Mouse (Mus musculus): ENCODE data around the gene Klrb1c.
"Not testable (repeated sequence)": the region's sequence is repeated elsewhere in the genome, so short reads cannot be mapped to it uniquely, and the experiment has no call there.

The Klrb1c gene

DNA sequence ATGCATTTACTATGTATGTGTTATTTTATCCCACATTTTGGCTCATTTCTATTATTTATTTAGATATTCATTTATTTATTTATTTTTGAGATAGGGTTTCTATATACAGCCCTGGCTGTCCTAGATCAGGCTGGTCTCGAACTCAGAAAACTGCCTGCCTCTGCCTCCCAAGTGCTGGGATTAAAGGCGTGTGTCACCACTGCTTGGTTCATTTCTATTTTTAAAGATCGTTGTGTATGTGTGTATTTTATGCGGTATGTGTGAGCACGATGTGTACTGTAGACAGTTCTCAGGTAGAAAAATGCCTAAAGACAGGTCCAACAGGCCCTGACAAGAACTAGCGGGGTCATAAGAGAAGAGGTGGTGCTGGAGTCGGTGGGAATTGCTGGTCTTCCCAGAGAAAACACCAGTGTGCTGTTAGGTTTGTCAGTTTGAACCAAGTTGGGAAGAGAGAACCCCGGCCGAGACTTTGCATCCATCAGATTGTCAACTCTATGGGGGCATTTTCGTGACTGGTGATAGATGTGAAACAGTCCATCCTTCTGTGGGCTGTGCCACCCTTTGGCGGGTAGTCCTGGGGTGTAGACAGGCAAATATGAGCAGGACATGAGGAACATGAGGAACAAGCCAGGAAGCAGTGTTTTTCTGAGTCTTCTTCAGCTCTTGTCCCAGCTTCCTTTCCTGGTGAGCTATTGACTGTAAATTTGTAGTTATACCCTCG is 8.3 kb upstream of the Klrb1c start:
- no peak for DNase-seq

DNA sequence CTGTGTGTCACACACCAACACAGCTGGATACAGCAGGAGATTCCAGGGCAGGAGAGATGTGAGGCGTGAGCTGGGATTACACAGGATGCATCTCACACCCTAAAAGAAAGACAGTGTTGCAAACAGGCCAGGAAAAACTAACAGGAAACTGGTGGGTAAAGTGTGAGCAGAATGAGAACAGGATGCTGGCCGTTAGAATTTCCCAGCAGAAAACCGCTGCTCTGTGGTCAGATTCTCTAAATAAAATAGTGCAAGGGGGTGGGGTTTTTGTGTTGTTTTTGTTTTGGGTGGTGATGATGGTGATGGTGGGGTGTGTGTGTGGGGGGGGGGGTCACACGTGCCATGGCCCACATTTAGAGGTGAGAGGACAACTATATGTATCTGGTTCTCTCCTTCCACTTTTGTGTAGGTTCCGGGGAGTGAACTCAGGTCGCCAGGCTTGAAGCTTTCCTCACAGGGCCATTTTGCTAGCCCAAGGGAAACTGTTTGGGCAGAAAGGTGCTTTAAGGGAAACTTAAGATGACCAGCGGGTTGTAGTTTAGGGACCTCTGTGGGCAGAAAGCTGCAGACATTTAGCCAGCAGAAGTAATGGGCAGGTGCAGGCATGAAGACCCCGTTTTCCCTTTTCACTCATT is 7.4 kb upstream of the Klrb1c start:
- DNase-seq = no peak

DNA sequence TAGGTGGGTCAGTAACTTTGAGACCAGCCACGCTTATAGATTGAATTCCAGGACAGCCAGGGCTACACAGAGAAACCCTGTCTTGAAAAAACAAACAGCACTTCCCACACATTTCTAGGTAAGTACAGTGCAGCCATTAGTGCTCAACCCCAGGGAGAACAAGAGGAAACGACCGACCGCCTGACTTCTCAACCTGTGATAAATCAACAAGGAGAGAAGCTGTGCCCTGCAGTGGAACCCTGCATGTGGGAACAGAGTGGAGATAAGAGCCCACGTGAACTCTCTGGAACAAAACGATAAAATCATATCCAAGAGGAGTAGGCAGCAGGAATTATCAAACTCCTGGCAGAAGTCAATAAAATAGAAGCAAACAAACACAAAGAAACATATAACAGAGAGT is 4.7 kb upstream of the Klrb1c start:
- no peak for DNase-seq

GRCm38 (mm10) chr6:128790491-128790994 is 1.5 kb upstream of the Klrb1c start:
- DNase-seq = not testable (repeated sequence)

DNA sequence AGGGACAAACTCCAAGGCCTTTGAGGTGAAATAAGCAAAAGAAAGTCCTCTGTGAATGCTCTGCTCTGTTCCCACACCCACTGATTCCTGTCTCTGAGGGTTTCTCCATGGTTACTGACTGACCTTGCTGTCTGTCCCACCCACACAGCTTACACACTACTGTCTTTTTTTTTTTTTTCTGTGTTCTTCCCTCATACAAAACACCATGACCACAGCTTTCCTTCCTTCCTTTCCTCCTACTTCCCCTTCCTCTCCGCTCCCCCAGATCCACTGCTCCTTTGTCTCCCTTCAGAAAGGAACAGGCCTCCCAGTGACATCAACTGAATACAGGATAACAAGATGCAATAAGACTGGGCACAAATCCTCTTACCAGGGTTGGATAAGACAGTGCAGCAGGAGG is 498 bp downstream of the Klrb1c start:
- no peak for DNase-seq

DNA sequence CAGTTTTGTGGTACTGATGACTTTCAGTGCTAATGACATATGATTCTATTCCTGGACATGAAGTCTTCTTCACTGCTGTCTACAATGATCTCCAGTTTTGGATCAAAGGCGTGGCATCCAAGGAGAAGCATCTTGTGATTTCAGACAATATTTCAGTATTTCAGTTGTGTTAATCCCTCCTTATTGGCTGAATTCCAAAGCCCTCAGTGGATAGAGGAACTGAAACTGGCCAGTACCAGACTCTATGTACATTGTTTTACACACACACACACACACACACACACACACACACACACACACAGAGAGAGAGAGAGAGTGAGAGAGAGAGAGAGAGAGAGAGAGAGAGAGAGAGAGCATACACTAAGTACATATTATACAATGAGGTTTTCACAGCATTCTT is 2.6 kb downstream of the Klrb1c start:
- DNase-seq = not testable (repeated sequence)

DNA sequence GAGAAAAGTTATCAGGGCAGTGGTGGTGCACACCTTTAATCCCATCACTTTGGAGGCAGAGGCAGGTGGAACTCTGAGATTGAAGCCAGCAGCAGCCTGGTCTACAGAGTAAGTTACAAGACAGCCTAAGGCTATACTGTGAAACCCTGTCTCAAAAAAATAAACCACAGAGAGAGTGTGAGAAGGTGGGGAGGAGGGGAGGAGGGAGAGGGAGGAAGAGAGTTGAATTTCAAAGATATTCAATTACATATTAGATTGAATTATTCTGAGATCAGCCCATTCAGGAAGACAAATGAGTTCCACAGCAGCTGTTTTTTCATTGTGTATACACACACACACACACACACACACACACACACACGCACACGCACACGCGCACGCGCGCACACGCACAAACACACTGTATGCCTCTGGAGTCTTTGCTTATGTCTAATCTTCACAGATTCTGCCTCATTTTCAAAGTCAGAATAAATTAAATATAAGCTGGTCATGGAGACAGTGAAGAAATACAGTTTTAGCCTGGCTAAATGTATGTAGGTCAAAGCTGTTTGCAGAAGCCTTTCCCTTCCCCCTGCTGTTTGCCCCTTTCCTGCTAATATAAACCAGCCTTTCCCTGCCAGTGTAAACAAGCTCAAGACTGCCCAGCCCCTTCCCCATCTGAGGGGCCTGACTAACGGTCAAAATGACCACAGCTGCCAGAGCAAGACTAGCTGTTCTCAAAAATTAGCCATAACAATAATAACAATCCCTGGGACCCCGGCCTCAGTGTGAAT is 19.3 kb downstream of the Klrb1c start:
- no peak for DNase-seq

GRCm38 (mm10) chr6:128768047-128768446 is 21.0 kb downstream of the Klrb1c start:
- DNase-seq = no peak

GRCm38 (mm10) chr6:128766486-128767254 is 22.3 kb downstream of the Klrb1c start:
- DNase-seq = peak; percentile 11

DNA sequence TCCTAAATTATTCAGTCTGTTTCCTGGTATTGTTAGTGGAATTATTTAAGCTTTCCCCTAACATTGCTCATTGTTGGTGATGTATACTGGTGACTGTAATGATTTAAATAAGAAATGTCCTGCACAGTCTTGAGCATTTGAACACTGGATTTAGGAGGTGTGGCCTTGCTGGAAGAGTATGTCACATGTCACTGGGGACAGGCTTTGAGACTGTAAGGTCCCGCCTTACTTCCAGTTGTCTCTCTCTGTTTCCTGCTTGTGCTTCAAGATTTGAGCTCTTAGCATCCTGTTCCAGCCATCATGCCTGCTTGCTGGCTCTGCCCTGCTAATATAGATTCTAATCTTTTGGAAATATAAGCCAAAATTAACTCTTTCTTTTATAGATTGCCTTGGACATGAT is 23.8 kb downstream of the Klrb1c start:
- no peak for DNase-seq

DNA sequence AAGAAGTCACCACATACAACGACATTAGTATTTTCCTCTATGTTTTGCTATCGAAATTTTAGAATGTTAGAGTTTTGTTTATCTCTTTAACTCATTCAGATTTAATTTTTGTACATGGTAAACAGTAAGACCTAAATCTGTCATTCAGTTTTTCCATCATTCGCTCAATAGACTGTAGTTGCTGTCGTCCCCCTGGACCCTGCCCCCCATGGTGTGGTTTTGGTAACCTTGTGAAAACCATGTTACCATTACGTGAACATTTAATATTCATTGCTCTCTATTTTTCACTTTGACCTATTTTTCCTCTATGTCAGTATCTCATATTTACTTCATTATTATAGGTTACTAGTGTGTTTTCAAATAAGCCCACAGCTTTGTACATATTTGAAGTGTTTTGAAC is 24.4 kb downstream of the Klrb1c start:
- no peak for DNase-seq

- DNase-seq = peak; percentile 98
Measured at GRCm38 (mm10) chr6:128763736-128764523, 25.1 kb downstream of the Klrb1c start.

- not testable (repeated sequence) for DNase-seq
Measured at GRCm38 (mm10) chr6:128762892-128763670, 25.9 kb downstream of the Klrb1c start.

GRCm38 (mm10) chr6:128761144-128761540 is 27.9 kb downstream of the Klrb1c start:
- no peak for DNase-seq

- DNase-seq = peak; percentile 90
Measured at GRCm38 (mm10) chr6:128760416-128761143, 28.4 kb downstream of the Klrb1c start.

GRCm38 (mm10) chr6:128760016-128760415 is 29.0 kb downstream of the Klrb1c start:
- DNase-seq = peak; percentile 92

GRCm38 (mm10) chr6:128759221-128759950 is 29.6 kb downstream of the Klrb1c start:
- DNase-seq = no peak

GRCm38 (mm10) chr6:128755402-128755763 is 33.6 kb downstream of the Klrb1c start:
- DNase-seq = not testable (repeated sequence)

DNA sequence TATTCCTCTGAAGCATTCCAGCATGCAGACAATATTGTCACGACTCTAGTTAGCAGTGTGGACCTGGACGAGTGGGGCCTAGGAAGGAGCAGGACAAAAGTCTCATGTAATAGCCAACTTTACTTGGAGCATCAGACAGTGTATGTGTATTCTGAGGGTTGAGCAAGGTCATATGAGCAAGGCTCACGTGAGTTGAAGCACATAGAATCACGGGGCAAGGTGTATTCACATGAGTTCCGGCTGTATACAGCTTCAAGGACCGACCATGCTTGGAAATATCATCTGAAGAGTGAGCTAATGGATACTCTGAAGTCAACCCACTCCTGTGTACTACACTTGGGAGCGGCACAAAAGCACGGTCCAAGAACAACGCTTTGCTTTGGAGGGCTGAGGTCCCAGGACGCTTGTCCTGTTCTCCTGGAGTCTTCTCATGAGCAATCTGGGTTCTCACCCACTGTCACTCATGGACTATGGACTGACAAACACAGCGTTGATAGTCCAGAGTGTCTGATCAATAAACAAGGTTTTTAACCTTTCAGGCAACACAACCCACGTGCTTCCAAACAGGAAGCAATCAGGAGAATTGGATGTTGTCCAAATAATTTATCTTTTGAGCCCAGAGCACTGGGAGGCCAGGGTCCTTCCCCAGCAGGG is 34.1 kb downstream of the Klrb1c start:
- DNase-seq = not testable (repeated sequence)

All from right cerebral cortex, adult 18-20 months (tissue).